In the genomic region with DNA sequence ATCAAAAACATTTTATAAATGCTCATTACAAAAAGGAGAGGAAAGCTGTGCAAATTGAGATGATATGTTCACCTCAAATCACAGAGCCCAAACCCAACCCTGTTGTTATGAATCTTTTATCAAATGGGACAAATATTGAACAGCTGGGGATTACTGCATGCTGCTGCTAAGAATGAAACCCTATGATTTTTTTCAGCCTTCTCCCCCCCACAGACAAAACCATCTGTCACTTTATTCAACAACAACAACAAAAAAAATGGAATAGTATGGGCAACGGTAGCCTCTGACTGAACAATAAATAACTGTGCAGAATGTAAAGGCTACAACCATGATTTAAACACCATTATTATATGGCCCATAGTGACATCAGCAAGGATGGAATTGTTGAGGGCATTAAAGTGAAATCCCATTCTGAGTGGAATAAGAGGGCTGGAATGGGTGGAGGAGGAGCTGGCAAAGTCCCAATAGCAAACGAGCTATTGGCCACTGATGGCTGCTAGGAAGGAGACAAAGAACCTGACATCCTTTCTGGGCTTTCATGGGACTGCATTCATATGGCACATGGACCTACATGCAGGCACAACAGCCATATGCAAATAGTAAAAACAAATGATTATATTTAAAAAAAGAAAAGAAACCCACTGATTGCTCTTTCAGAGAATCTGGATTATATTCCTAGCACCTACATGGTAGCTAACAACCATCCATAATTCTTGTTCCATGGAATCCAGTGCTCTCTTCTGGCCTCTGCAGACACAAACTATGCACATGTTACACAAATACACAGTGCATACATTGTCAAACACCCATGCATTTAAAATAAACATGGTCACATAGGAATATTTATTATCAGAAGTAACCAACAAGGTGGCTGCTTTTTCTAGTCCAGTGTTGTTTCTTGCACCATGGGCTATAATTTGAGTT, we compare ENCODE assay signal across 17 mouse cellular contexts.
DNase-seq lines count a peak whose midpoint lies in the region; ATAC-seq and TF ChIP-seq lines count a peak whose summit lies in the region.
"Had no signal": no experiment of that assay in that cellular context is flagged by ENCODE, and none has a peak within 500 bp of the region (broad histone marks: within the 10 kb centered on the region; RNA-seq: fewer than 3 reads in every experiment).

No protein-coding gene starts in this region.

- no peak for TF ChIP-seq POLR2A in kidney, adult 2 months (IDR thresholded peaks at IDR 0.05; ENCODE audit: low read depth, low read length)

- DNase-seq in hindbrain, embryonic 14.5 days (ENCODE audit: low spot score): no peak
- peak; percentile 62 for DNase-seq in brain, adult 2 months (ENCODE audit: low read depth, low spot score)
- DNase-seq in cerebellum, adult 8-10 months: peak; percentile 24
- DNase-seq in gastrocnemius, postnatal 10 days: no peak
- DNase-seq in kidney, adult 2 months: no peak
- DNase-seq in right cerebral cortex, postnatal 4 days: no peak
- DNase-seq: gastrocnemius, postnatal 25 days; liver; liver, postnatal 0 days; right cerebral cortex, adult 18-20 months had no signal

- H3K27me3 ChIP-seq in hindbrain, embryonic 16.5 days (replicated peaks; ENCODE audit: control insufficient read depth, insufficient read depth, low read length): no peaks in the 10 kb centered on the region
- H3K27me3 ChIP-seq in hindbrain, embryonic 14.5 days (ENCODE audit: control insufficient read depth, insufficient read depth, low read length): no peaks in the 10 kb centered on the region
- no peaks in the 10 kb centered on the region for H3K27me3 ChIP-seq in forebrain, embryonic 13.5 days
- no peaks in the 10 kb centered on the region for H3K27me3 ChIP-seq in kidney, adult 2 months (replicated peaks; ENCODE audit: control insufficient read depth, insufficient read depth, low read length)
- H3K27me3 ChIP-seq: kidney, embryonic 15.5 days; stomach, embryonic 15.5 days had no signal

- TF ChIP-seq CTCF in kidney, adult 2 months (conservative IDR thresholded peaks at IDR 0.05; ENCODE audit: insufficient read depth, insufficient read length, low read depth, low read length): no peak

- 0 out of 2 replicates have a peak overlapping the region, but pooled peaks have one; percentile 23 for H3K27ac ChIP-seq in hindbrain, embryonic 16.5 days (ENCODE audit: low read depth, low read length)
- H3K27ac ChIP-seq in hindbrain, embryonic 14.5 days: no peak overlapping the region
- H3K27ac ChIP-seq in forebrain, embryonic 13.5 days: peak overlapping the region; percentile 75
- no peak overlapping the region for H3K27ac ChIP-seq in kidney, adult 2 months (ENCODE audit: insufficient read depth, low read depth, low read length)
- H3K27ac ChIP-seq: embryonic facial prominence, embryonic 10.5 days; kidney, embryonic 15.5 days; midbrain, embryonic 10.5 days; stomach, embryonic 15.5 days had no signal

- H3K4me3 ChIP-seq in hindbrain, embryonic 16.5 days (ENCODE audit: low read length): no peak overlapping the region
- H3K4me3 ChIP-seq in hindbrain, embryonic 14.5 days (replicated peaks; ENCODE audit: low read length): no peak overlapping the region
- H3K4me3 ChIP-seq in forebrain, embryonic 13.5 days: no peak overlapping the region
- H3K4me3 ChIP-seq in kidney, adult 2 months (ENCODE audit: insufficient read depth, low read depth, low read length): no peak overlapping the region
- H3K4me3 ChIP-seq: embryonic facial prominence, embryonic 10.5 days; kidney, embryonic 15.5 days; midbrain, embryonic 10.5 days; myocyte; stomach, embryonic 15.5 days had no signal

- H3K4me2 ChIP-seq in hindbrain, embryonic 16.5 days (ENCODE audit: low read length): no peak overlapping the region
- H3K4me2 ChIP-seq in hindbrain, embryonic 14.5 days (replicated peaks): no peak overlapping the region
- H3K4me2 ChIP-seq in forebrain, embryonic 13.5 days: no peak overlapping the region
- H3K4me2 ChIP-seq: kidney, embryonic 15.5 days; stomach, embryonic 15.5 days had no signal

- WGBS in hindbrain, embryonic 16.5 days: 37% methylated on average over 2 of the region's 2 CpGs
- 45% methylated on average over 2 of the region's 2 CpGs for WGBS in hindbrain, embryonic 14.5 days
- WGBS in forebrain, embryonic 13.5 days: 16% methylated on average over 2 of the region's 2 CpGs
- 57% methylated on average over 2 of the region's 2 CpGs for WGBS in kidney, adult 2 months

- H3K9me3 ChIP-seq in hindbrain, embryonic 16.5 days (ENCODE audit: control insufficient read depth, low read length): no peaks in the 10 kb centered on the region
- no peaks in the 10 kb centered on the region for H3K9me3 ChIP-seq in hindbrain, embryonic 14.5 days (ENCODE audit: control insufficient read depth, low read length)
- no peaks in the 10 kb centered on the region for H3K9me3 ChIP-seq in forebrain, embryonic 13.5 days (replicated peaks)
- H3K9me3 ChIP-seq: embryonic facial prominence, embryonic 10.5 days; kidney, embryonic 15.5 days; midbrain, embryonic 10.5 days; stomach, embryonic 15.5 days had no signal

- H3K9ac ChIP-seq in hindbrain, embryonic 16.5 days (ENCODE audit: low read depth, low read length): no peak overlapping the region
- H3K9ac ChIP-seq in hindbrain, embryonic 14.5 days: no peak overlapping the region
- H3K9ac ChIP-seq in forebrain, embryonic 13.5 days: no peak overlapping the region
- H3K9ac ChIP-seq: kidney, embryonic 15.5 days; liver, postnatal 0 days; stomach, embryonic 15.5 days had no signal

- H3K36me3 ChIP-seq in hindbrain, embryonic 16.5 days (ENCODE audit: control insufficient read depth, insufficient read depth, low read length): no peaks in the 10 kb centered on the region
- H3K36me3 ChIP-seq in hindbrain, embryonic 14.5 days (replicated peaks; ENCODE audit: control insufficient read depth, insufficient read depth): no peaks in the 10 kb centered on the region
- no peaks in the 10 kb centered on the region for H3K36me3 ChIP-seq in forebrain, embryonic 13.5 days (ENCODE audit: poor library complexity, severe bottlenecking)
- no peaks in the 10 kb centered on the region for H3K36me3 ChIP-seq in kidney, adult 2 months (ENCODE audit: control insufficient read depth, insufficient read depth, low read length)
- H3K36me3 ChIP-seq: embryonic facial prominence, embryonic 10.5 days; kidney, embryonic 15.5 days; midbrain, embryonic 10.5 days; stomach, embryonic 15.5 days had no signal

- ATAC-seq in hindbrain, embryonic 16.5 days: no peak
- ATAC-seq in hindbrain, embryonic 14.5 days (ENCODE audit: low FRiP score): no peak
- ATAC-seq in forebrain, embryonic 13.5 days: peak; percentile 91
- ATAC-seq: liver, postnatal 0 days had no signal

- H3K4me1 ChIP-seq in hindbrain, embryonic 16.5 days (ENCODE audit: control insufficient read depth, insufficient read depth, low read depth, low read length): 0 out of 2 replicates have a peak, but pooled peaks cover 2% of the 10 kb centered on the region
- no peaks in the 10 kb centered on the region for H3K4me1 ChIP-seq in hindbrain, embryonic 14.5 days (replicated peaks; ENCODE audit: control insufficient read depth, insufficient read depth, low read length)
- peaks cover 14% of the 10 kb centered on the region; the same call in 1 of the 2 replicates for H3K4me1 ChIP-seq in forebrain, embryonic 13.5 days
- no peaks in the 10 kb centered on the region for H3K4me1 ChIP-seq in kidney, adult 2 months (ENCODE audit: control insufficient read depth, insufficient read depth, low read length)
- H3K4me1 ChIP-seq: embryonic facial prominence, embryonic 10.5 days; kidney, embryonic 15.5 days; midbrain, embryonic 10.5 days; stomach, embryonic 15.5 days had no signal

Comparison
In these comparisons a context has a peak if more than half of its experiments do, and no peak if none do; other contexts are left out.
1. H3K27ac ChIP-seq: peak in hindbrain, embryonic 16.5 days (single experiment) and forebrain, embryonic 13.5 days (single experiment); none in hindbrain, embryonic 14.5 days (single experiment) and kidney, adult 2 months (single experiment).
2. DNase-seq: peak in brain, adult 2 months (single experiment) and cerebellum, adult 8-10 months (single experiment); none in hindbrain, embryonic 14.5 days (single experiment), gastrocnemius, postnatal 10 days (single experiment), kidney, adult 2 months (single experiment) and right cerebral cortex, postnatal 4 days (single experiment).